Mouse (Mus musculus) frontal cortex, adult 2 months (tissue): ENCODE measurements around the gene Map3k19. TPM values are rescaled to one million over a fixed set of nuclear protein-coding genes. Genes with fewer than 3 reads are reported as not detected.

Experiments
- polyA plus RNA-seq: library from polyadenylated mRNA; depleted of rRNA; stranded (reverse); fragments of >200 nt; gene quantifications from 2 replicates; pipeline ENCODE4 v1.2.3, GENCODE M21; 2012; rRNA removed

Map3k19 gene
- polyA plus RNA-seq, 1 experiment: 3.0 TPM

Other genes starting within 250 kb of the Map3k19 start
- 48.3 and 49.9 TPM in 2 replicates for gene Tmem163, start 175.5 kb downstream of the Map3k19 start, polyA plus RNA-seq
- gene Acmsd, start 125.6 kb downstream of the Map3k19 start, polyA plus RNA-seq: not detected in 2 replicates
- gene Ccnt2, start 80.9 kb downstream of the Map3k19 start, polyA plus RNA-seq: 55.2 and 58.6 TPM in 2 replicates
- 43.3 and 46.5 TPM in 2 replicates for gene Rab3gap1, start 13.7 kb upstream of the Map3k19 start, polyA plus RNA-seq
- 5.7 and 6.1 TPM in 2 replicates for gene Zranb3, start 248.0 kb upstream of the Map3k19 start, polyA plus RNA-seq
- 352 and 375 TPM in 2 replicates for gene R3hdm1, start 248.3 kb upstream of the Map3k19 start, polyA plus RNA-seq